Mouse (Mus musculus): ENCODE measurements around the gene Stxbp1. TPM values are rescaled to one million over a fixed set of nuclear protein-coding genes. Genes with fewer than 3 reads are reported as not detected.

Stxbp1 gene
- polyA plus RNA-seq, 1 experiment, result 182 TPM

- H3K4me3 ChIP-seq (ENCODE audit: insufficient read depth, low read depth, low read length), result no peak overlapping the region
- H3K27ac ChIP-seq (ENCODE audit: insufficient read depth, low read depth, low read length), result no peak overlapping the region
- no peak for TF ChIP-seq POLR2A (IDR thresholded peaks at IDR 0.05; ENCODE audit: insufficient read depth, low read depth, low read length)
- no peak for TF ChIP-seq CTCF (IDR thresholded peaks at IDR 0.05; ENCODE audit: insufficient read depth, low read depth, low read length)
- 89% methylated on average over 8 of the region's 8 CpGs for WGBS
- peaks cover 16% of the 10 kb centered on the region for H3K4me1 ChIP-seq (ENCODE audit: control insufficient read depth, insufficient read depth, low read length)
Observed at GRCm38 (mm10) chr2:32772626-32773279, 74.3 kb downstream of the Stxbp1 start.

GRCm38 (mm10) chr2:32771886-32772285 is 75.2 kb downstream of the Stxbp1 start:
- H3K4me1 ChIP-seq (ENCODE audit: control insufficient read depth, insufficient read depth, low read length), result peaks cover 16% of the 10 kb centered on the region
- no peak overlapping the region for H3K27ac ChIP-seq (ENCODE audit: insufficient read depth, low read depth, low read length)
- 51% methylated on average over 12 of the region's 12 CpGs for WGBS
- H3K4me3 ChIP-seq (ENCODE audit: insufficient read depth, low read depth, low read length), result no peak overlapping the region
- TF ChIP-seq POLR2A (IDR thresholded peaks at IDR 0.05; ENCODE audit: insufficient read depth, low read depth, low read length) (no peak), CTCF (IDR thresholded peaks at IDR 0.05; ENCODE audit: insufficient read depth, low read depth, low read length) (no peak)

GRCm38 (mm10) chr2:32769327-32770085 is 77.5 kb downstream of the Stxbp1 start:
- Histone ChIP-seq H3K4me1 (ENCODE audit: control insufficient read depth, insufficient read depth, low read length) (peaks cover 3% of the 10 kb centered on the region), H3K27ac (ENCODE audit: insufficient read depth, low read depth, low read length) (no peak overlapping the region), H3K4me3 (ENCODE audit: insufficient read depth, low read depth, low read length) (no peak overlapping the region)
- WGBS, result 67% methylated on average over 5 of the region's 5 CpGs
- TF ChIP-seq POLR2A (IDR thresholded peaks at IDR 0.05; ENCODE audit: insufficient read depth, low read depth, low read length) (no peak), CTCF (IDR thresholded peaks at IDR 0.05; ENCODE audit: insufficient read depth, low read depth, low read length) (no peak)

GRCm38 (mm10) chr2:32768661-32769285 is 78.3 kb downstream of the Stxbp1 start:
- H3K27ac ChIP-seq (ENCODE audit: insufficient read depth, low read depth, low read length), result no peak overlapping the region
- 63% methylated on average over 19 of the region's 19 CpGs for WGBS
- H3K4me1 ChIP-seq (ENCODE audit: control insufficient read depth, insufficient read depth, low read length), result peaks cover 3% of the 10 kb centered on the region; the same call in 1 of the 2 replicates
- no peak for TF ChIP-seq CTCF (IDR thresholded peaks at IDR 0.05; ENCODE audit: insufficient read depth, low read depth, low read length)
- no peak for TF ChIP-seq POLR2A (IDR thresholded peaks at IDR 0.05; ENCODE audit: insufficient read depth, low read depth, low read length)
- H3K4me3 ChIP-seq (ENCODE audit: insufficient read depth, low read depth, low read length), result no peak overlapping the region

- Histone ChIP-seq H3K4me1 (ENCODE audit: control insufficient read depth, insufficient read depth, low read length) (0 out of 2 replicates have a peak, but pooled peaks cover 3% of the 10 kb centered on the region), H3K27ac (ENCODE audit: insufficient read depth, low read depth, low read length) (no peak overlapping the region), H3K4me3 (ENCODE audit: insufficient read depth, low read depth, low read length) (no peak overlapping the region)
- TF ChIP-seq POLR2A (IDR thresholded peaks at IDR 0.05; ENCODE audit: insufficient read depth, low read depth, low read length) (no peak), CTCF (IDR thresholded peaks at IDR 0.05; ENCODE audit: insufficient read depth, low read depth, low read length) (no peak)
- WGBS, result 91% methylated on average over 12 of the region's 12 CpGs
Observed at GRCm38 (mm10) chr2:32767241-32767640, 79.8 kb downstream of the Stxbp1 start.

GRCm38 (mm10) chr2:32763353-32763752 is 83.7 kb downstream of the Stxbp1 start:
- 71% methylated on average over 3 of the region's 3 CpGs for WGBS
- TF ChIP-seq POLR2A (IDR thresholded peaks at IDR 0.05; ENCODE audit: insufficient read depth, low read depth, low read length) (no peak), CTCF (IDR thresholded peaks at IDR 0.05; ENCODE audit: insufficient read depth, low read depth, low read length) (no peak)
- Histone ChIP-seq H3K4me3 (ENCODE audit: insufficient read depth, low read depth, low read length) (no peak overlapping the region), H3K4me1 (ENCODE audit: control insufficient read depth, insufficient read depth, low read length) (peaks cover 6% of the 10 kb centered on the region), H3K27ac (ENCODE audit: insufficient read depth, low read depth, low read length) (no peak overlapping the region)

- peaks cover 7% of the 10 kb centered on the region for H3K4me1 ChIP-seq (ENCODE audit: control insufficient read depth, insufficient read depth, low read length)
- H3K27ac ChIP-seq (ENCODE audit: insufficient read depth, low read depth, low read length), result no peak overlapping the region
- WGBS, result 69% methylated on average over 4 of the region's 4 CpGs
- TF ChIP-seq POLR2A (IDR thresholded peaks at IDR 0.05; ENCODE audit: insufficient read depth, low read depth, low read length), result no peak
- no peak for TF ChIP-seq CTCF (IDR thresholded peaks at IDR 0.05; ENCODE audit: insufficient read depth, low read depth, low read length)
- H3K4me3 ChIP-seq (ENCODE audit: insufficient read depth, low read depth, low read length), result no peak overlapping the region
Observed at GRCm38 (mm10) chr2:32761859-32762258, 85.2 kb downstream of the Stxbp1 start.

- TF ChIP-seq CTCF (IDR thresholded peaks at IDR 0.05; ENCODE audit: insufficient read depth, low read depth, low read length) (no peak), POLR2A (IDR thresholded peaks at IDR 0.05; ENCODE audit: insufficient read depth, low read depth, low read length) (no peak)
- 88% methylated on average over 14 of the region's 14 CpGs for WGBS
- Histone ChIP-seq H3K4me1 (ENCODE audit: control insufficient read depth, insufficient read depth, low read length) (peaks cover 7% of the 10 kb centered on the region), H3K27ac (ENCODE audit: insufficient read depth, low read depth, low read length) (no peak overlapping the region), H3K4me3 (ENCODE audit: insufficient read depth, low read depth, low read length) (no peak overlapping the region)
Observed at GRCm38 (mm10) chr2:32761361-32761760, 85.7 kb downstream of the Stxbp1 start.

GRCm38 (mm10) chr2:32759001-32759400 is 88.0 kb downstream of the Stxbp1 start:
- no peak overlapping the region for H3K27ac ChIP-seq (ENCODE audit: insufficient read depth, low read depth, low read length)
- 88% methylated on average over 2 of the region's 2 CpGs for WGBS
- no peak overlapping the region for H3K4me3 ChIP-seq (ENCODE audit: insufficient read depth, low read depth, low read length)
- H3K4me1 ChIP-seq (ENCODE audit: control insufficient read depth, insufficient read depth, low read length), result peaks cover 7% of the 10 kb centered on the region
- TF ChIP-seq CTCF (IDR thresholded peaks at IDR 0.05; ENCODE audit: insufficient read depth, low read depth, low read length) (no peak), POLR2A (IDR thresholded peaks at IDR 0.05; ENCODE audit: insufficient read depth, low read depth, low read length) (no peak)
